ENCODE assay signal across 18 mouse cellular contexts in the genomic region with DNA sequence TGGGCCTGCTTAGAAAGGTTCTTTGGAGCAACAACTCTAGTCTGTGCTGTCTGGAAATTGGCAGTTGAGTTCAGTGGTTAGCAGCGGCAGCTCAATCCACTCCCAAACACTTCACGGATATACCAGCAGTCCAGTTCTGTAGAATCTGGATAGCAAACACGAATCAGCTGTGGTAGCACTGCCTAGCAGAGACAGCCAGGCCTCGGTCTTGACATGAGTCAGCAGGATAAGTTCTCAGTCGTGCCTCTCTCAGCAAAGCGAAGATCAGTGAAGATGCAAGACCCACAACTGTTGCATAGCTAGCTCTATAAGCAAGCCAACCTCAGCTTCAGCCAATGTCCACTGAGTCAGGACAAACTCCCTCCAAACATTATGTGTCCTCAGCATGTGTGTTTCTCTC.
DNase-seq lines count a peak whose midpoint lies in the region; ATAC-seq and TF ChIP-seq lines count a peak whose summit lies in the region.
"Had no signal": no experiment of that assay in that cellular context is flagged by ENCODE, and none has a peak within 500 bp of the region (broad histone marks: within the 10 kb centered on the region; RNA-seq: fewer than 3 reads in every experiment).

No protein-coding gene starts in this region.

- no peaks in the 10 kb centered on the region for H3K79me2 ChIP-seq in MEL (ENCODE audit: control insufficient read depth, insufficient read depth, low read length, poor library complexity)

- no peak for TF ChIP-seq POLR2A in MEL (IDR thresholded peaks at IDR 0.05; ENCODE audit: control insufficient read depth in 1 of 2, insufficient read depth in 1 of 2, low read depth in 1 of 2, low read length in 2 of 2, poor library complexity in 1 of 2)

- DNase-seq in MEL (ENCODE audit: low read depth, low spot score), result peak; percentile 42
- no peak for DNase-seq in liver, embryonic 14.5 days (ENCODE audit: low read depth in 3 of 3, low spot score in 3 of 3)
- DNase-seq in midbrain, embryonic 14.5 days, result no peak
- DNase-seq: adrenal gland, postnatal 10 days; cerebellum, adult 11 months; cerebellum, adult 8-10 months; cerebellum, postnatal 36 days; gastrocnemius, postnatal 14 days; heart, postnatal 36 days had no signal

- H3K4me2 ChIP-seq in liver, embryonic 14.5 days (ENCODE audit: low read depth), result peak overlapping the region; percentile 11; the same call in 1 of the 2 replicates
- H3K4me2 ChIP-seq in midbrain, embryonic 14.5 days (ENCODE audit: low read length), result no peak overlapping the region
- H3K4me2 ChIP-seq: heart, embryonic 13.5 days; hindbrain, embryonic 15.5 days had no signal

- TF ChIP-seq EP300 in MEL (IDR thresholded peaks at IDR 0.05; ENCODE audit: low read depth in 1 of 2, low read length in 2 of 2), result no peak
- TF ChIP-seq EP300 in liver, embryonic 14.5 days (IDR thresholded peaks at IDR 0.05; ENCODE audit: low read depth), result no peak

- H3K27me3 ChIP-seq in MEL (ENCODE audit: control insufficient read depth in 1 of 2, insufficient read depth in 2 of 2, low read length in 2 of 2), result no peaks in the 10 kb centered on the region
- no peaks in the 10 kb centered on the region for H3K27me3 ChIP-seq in liver, embryonic 14.5 days (ENCODE audit: control insufficient read depth, insufficient read depth, low read length)
- H3K27me3 ChIP-seq in midbrain, embryonic 14.5 days (ENCODE audit: control insufficient read depth, insufficient read depth, low read length), result no peaks in the 10 kb centered on the region
- H3K27me3 ChIP-seq: heart, embryonic 13.5 days; hindbrain, embryonic 15.5 days had no signal

- H3K9ac ChIP-seq in MEL (ENCODE audit: control insufficient read depth, low read depth, low read length, poor library complexity, severe bottlenecking), result no peak overlapping the region
- no peak overlapping the region for H3K9ac ChIP-seq in liver, embryonic 14.5 days (replicated peaks)
- H3K9ac ChIP-seq in midbrain, embryonic 14.5 days (replicated peaks; ENCODE audit: low read length), result no peak overlapping the region
- H3K9ac ChIP-seq: heart, embryonic 13.5 days; hindbrain, embryonic 15.5 days had no signal

- no peak for TF ChIP-seq RAD21 in MEL (IDR thresholded peaks at IDR 0.05; ENCODE audit: low read depth, low read length)

- H3K9me3 ChIP-seq in MEL (replicated peaks; ENCODE audit: insufficient read depth, low read length), result no peaks in the 10 kb centered on the region
- no peaks in the 10 kb centered on the region for H3K9me3 ChIP-seq in liver, embryonic 14.5 days (ENCODE audit: control insufficient read depth, low read length)
- H3K9me3 ChIP-seq in midbrain, embryonic 14.5 days (ENCODE audit: control insufficient read depth, low read length), result peaks cover 8% of the 10 kb centered on the region; the same call in 1 of the 2 replicates
- H3K9me3 ChIP-seq: embryonic facial prominence, embryonic 10.5 days; G1E; hindbrain, embryonic 15.5 days had no signal

- peaks cover 2 to 14% of the 10 kb centered on the region in 2 experiments; a peak in 3 of 4 replicates for H3K36me3 ChIP-seq in MEL (ENCODE audit: control insufficient read depth in 1 of 2, insufficient read depth in 2 of 2, low read length in 2 of 2)
- H3K36me3 ChIP-seq in liver, embryonic 14.5 days (replicated peaks; ENCODE audit: control insufficient read depth, insufficient read depth, low read depth), result 0 out of 2 replicates have a peak, but pooled peaks cover 2% of the 10 kb centered on the region
- no peaks in the 10 kb centered on the region for H3K36me3 ChIP-seq in midbrain, embryonic 14.5 days (ENCODE audit: control insufficient read depth, insufficient read depth, low read length)

- no peak overlapping the region for H3K4me3 ChIP-seq in MEL (ENCODE audit: control insufficient read depth in 1 of 2, insufficient read depth in 1 of 2, low read depth in 2 of 2, low read length in 2 of 2)
- no peak overlapping the region for H3K4me3 ChIP-seq in liver, embryonic 14.5 days (ENCODE audit: insufficient read depth in 1 of 2, low read depth in 2 of 2, low read length in 2 of 2)
- no peak overlapping the region for H3K4me3 ChIP-seq in midbrain, embryonic 14.5 days (replicated peaks; ENCODE audit: low read depth, low read length)
- H3K4me3 ChIP-seq: embryonic facial prominence, embryonic 10.5 days; erythroblast, embryonic 14.5 days; heart, embryonic 13.5 days; hindbrain, embryonic 15.5 days had no signal

- TF ChIP-seq CTCF in MEL (IDR thresholded peaks at IDR 0.05 in 2 of 3, conservative IDR thresholded peaks at IDR 0.05 in 1 of 3; ENCODE audit: control insufficient read depth in 1 of 3, insufficient read depth in 1 of 3, low read depth in 2 of 3, low read length in 3 of 3, poor library complexity in 1 of 3, severe bottlenecking in 1 of 3), result no peak
- no peak for TF ChIP-seq CTCF in liver, embryonic 14.5 days (IDR thresholded peaks at IDR 0.05; ENCODE audit: low read depth)

- no peaks in the 10 kb centered on the region; a peak in 2 of 4 replicates for H3K4me1 ChIP-seq in MEL (ENCODE audit: control insufficient read depth in 1 of 2, insufficient read depth in 2 of 2, low read length in 2 of 2)
- H3K4me1 ChIP-seq in liver, embryonic 14.5 days (replicated peaks; ENCODE audit: control insufficient read depth in 2 of 2, insufficient read depth in 2 of 2, low read length in 1 of 2), result peaks cover 0 to 5% of the 10 kb centered on the region in 2 experiments; a peak in 2 of 4 replicates
- no peaks in the 10 kb centered on the region for H3K4me1 ChIP-seq in midbrain, embryonic 14.5 days (ENCODE audit: control insufficient read depth, insufficient read depth, low read length)
- H3K4me1 ChIP-seq: embryonic facial prominence, embryonic 10.5 days; heart, embryonic 13.5 days; hindbrain, embryonic 15.5 days had no signal

- H3K27ac ChIP-seq in MEL (ENCODE audit: control insufficient read depth, low read depth, low read length), result peak overlapping the region; percentile 58
- H3K27ac ChIP-seq in liver, embryonic 14.5 days, result no peak overlapping the region
- no peak overlapping the region for H3K27ac ChIP-seq in midbrain, embryonic 14.5 days (replicated peaks; ENCODE audit: low read depth, low read length)
- H3K27ac ChIP-seq: embryonic facial prominence, embryonic 10.5 days; heart, embryonic 13.5 days; hindbrain, embryonic 15.5 days had no signal

- 50% methylated on average over 6 of the region's 6 CpGs for WGBS in liver, embryonic 14.5 days (ENCODE audit: insufficient replicate concordance)
- WGBS in midbrain, embryonic 14.5 days, result 95% methylated on average over 6 of the region's 6 CpGs

- ATAC-seq in common myeloid progenitor, adult 5-6 weeks (replicated peaks; ENCODE audit: low read depth, poor library complexity, severe bottlenecking), result peak; percentile 11; the same call in 1 of the 2 replicates
- peak; percentile 78 for ATAC-seq in liver, embryonic 14.5 days (ENCODE audit: insufficient read depth)
- peak; percentile 73 for ATAC-seq in megakaryocyte-erythroid progenitor cell, adult 5-6 weeks (replicated peaks; ENCODE audit: low FRiP score, low TSS enrichment, poor library complexity, severe bottlenecking)
- ATAC-seq in midbrain, embryonic 14.5 days (ENCODE audit: low FRiP score, low TSS enrichment), result no peak
- ATAC-seq in CD4-positive, CD25-positive, alpha-beta regulatory T cell, adult 4 months, result no peak
- ATAC-seq: forebrain, embryonic 16.5 days had no signal

TF ChIP-seq in MEL, 35 proteins besides CTCF, POLR2A, EP300 and RAD21:
- no peak for TF ChIP-seq ZC3H11A (IDR thresholded peaks at IDR 0.05; ENCODE audit: low read depth, low read length)
- peak; percentile 6; the same call in 1 of the 2 replicates for TF ChIP-seq SIN3A (IDR thresholded peaks at IDR 0.05; ENCODE audit: low read length)
- no peak for TF ChIP-seq MEF2A (IDR thresholded peaks at IDR 0.05; ENCODE audit: extremely low read depth, insufficient replicate concordance, low read depth, low read length, poor library complexity, severe bottlenecking)
- no peak for TF ChIP-seq BHLHE40 (IDR thresholded peaks at IDR 0.05; ENCODE audit: borderline replicate concordance, low read depth, low read length)
- no peak for TF ChIP-seq MYB (IDR thresholded peaks at IDR 0.05; ENCODE audit: low read depth, low read length)
- TF ChIP-seq NELFE (IDR thresholded peaks at IDR 0.05; ENCODE audit: low read depth, low read length), result no peak

Comparison
In these comparisons a context has a peak if more than half of its experiments do, and no peak if none do; other contexts are left out.
1. ATAC-seq: peak in common myeloid progenitor, adult 5-6 weeks (single experiment), liver, embryonic 14.5 days (single experiment) and megakaryocyte-erythroid progenitor cell, adult 5-6 weeks (single experiment); none in midbrain, embryonic 14.5 days (single experiment) and CD4-positive, CD25-positive, alpha-beta regulatory T cell, adult 4 months (single experiment).